Mouse (Mus musculus) MEL (cell line): ENCODE results near the gene 1190005I06Rik. TPM values are rescaled to one million over a fixed set of nuclear protein-coding genes. Genes with fewer than 3 reads are reported as not detected.

Experiments
- DNase-seq: peaks from one replicate; pipeline ENCODE4 v3.0.0; 2011; ENCODE audit warnings: low read depth, low spot score
- H3K27ac ChIP-seq: 2 replicates; pipeline ENCODE4 v1.5.1; 2012; ENCODE audit warnings: low read depth, mild to moderate bottlenecking, control low read depth, low read length, moderate library complexity; ENCODE audit not compliant: control insufficient read depth
- H3K27me3 ChIP-seq, 2 experiments: fragments of 150-350 bp in 1 of 2; sonication (generic) in 1 of 2; 2 replicates each; pipeline ENCODE4 v1.6.1; 2012; ENCODE audit warnings: low read length in 2 of 2, mild to moderate bottlenecking in 2 of 2, improper control_type of control experiment in 1 of 2, moderate library complexity in 1 of 2; ENCODE audit not compliant: insufficient read depth in 2 of 2, control insufficient read depth in 1 of 2
- H3K36me3 ChIP-seq, 2 experiments: 2 replicates each; pipeline ENCODE4 v1.6.1; 2012 to 2014; ENCODE audit warnings: low read length in 2 of 2, improper control_type of control experiment in 1 of 2, inconsistent platforms in 1 of 2, mild to moderate bottlenecking in 1 of 2; ENCODE audit not compliant: insufficient read depth in 2 of 2, control insufficient read depth in 1 of 2
- H3K4me1 ChIP-seq, 2 experiments: fragments of 150-350 bp in 1 of 2; sonication (generic) in 1 of 2; 2 replicates each; pipeline ENCODE4 v1.6.1; 2012; ENCODE audit warnings: low read length in 2 of 2, improper control_type of control experiment in 1 of 2, mild to moderate bottlenecking in 1 of 2; ENCODE audit not compliant: insufficient read depth in 2 of 2, control insufficient read depth in 1 of 2
- H3K4me3 ChIP-seq, 2 experiments: fragments of 150-350 bp in 1 of 2; sonication (generic) in 1 of 2; 2 replicates each; pipeline ENCODE4 v1.5.1; 2012; ENCODE audit warnings: low read depth in 2 of 2, low read length in 2 of 2, mild to moderate bottlenecking in 2 of 2, moderate library complexity in 2 of 2, control low read depth in 1 of 2, improper control_type of control experiment in 1 of 2; ENCODE audit not compliant: control insufficient read depth in 1 of 2, insufficient read depth in 1 of 2
- H3K79me2 ChIP-seq: 2 replicates; pipeline ENCODE4 v1.6.1; 2012; ENCODE audit warnings: mild to moderate bottlenecking, low read length, moderate library complexity; ENCODE audit not compliant: control insufficient read depth, poor library complexity, insufficient read depth
- H3K9ac ChIP-seq: 2 replicates; pipeline ENCODE4 v1.6.1; 2012; ENCODE audit warnings: low read depth, mild to moderate bottlenecking, control low read depth, low read length, moderate library complexity; ENCODE audit not compliant: control insufficient read depth, poor library complexity, severe bottlenecking
- H3K9me3 ChIP-seq: fragments of 150-350 bp; sonication (generic); replicated peaks from 2 replicates; pipeline ENCODE4 v1.6.1; 2012; ENCODE audit warnings: mild to moderate bottlenecking, low read length, improper control_type of control experiment, moderate library complexity; ENCODE audit not compliant: insufficient read depth
- BHLHE40 ChIP-seq: IDR thresholded peaks from 2 replicates; pipeline ENCODE4 v1.6.1; 2012; ENCODE audit warnings: low read depth, mild to moderate bottlenecking, inconsistent platforms, low read length, improper control_type of control experiment, borderline replicate concordance
- CHD2 ChIP-seq: IDR thresholded peaks from 2 replicates; pipeline ENCODE4 v1.6.1; 2011; ENCODE audit warnings: low read length, improper control_type of control experiment
- CTCF ChIP-seq, 3 experiments: IDR thresholded peaks in 2 of 3; conservative IDR thresholded peaks in 1 of 3; 2 replicates each; pipeline ENCODE4 v1.5.1; 2011 to 2012; ENCODE audit warnings: low read length in 3 of 3, low read depth in 2 of 3, mild to moderate bottlenecking in 2 of 3, improper control_type of control experiment in 1 of 3, inconsistent platforms in 1 of 3, mixed read lengths in 1 of 3, moderate library complexity in 1 of 3; ENCODE audit not compliant: control insufficient read depth in 1 of 3, insufficient read depth in 1 of 3, poor library complexity in 1 of 3, severe bottlenecking in 1 of 3
- ELF1 ChIP-seq: IDR thresholded peaks from 2 replicates; pipeline ENCODE4 v1.6.1; 2014; ENCODE audit warnings: low read depth, mild to moderate bottlenecking, inconsistent platforms, low read length, improper control_type of control experiment, moderate library complexity
- ETS1 ChIP-seq: IDR thresholded peaks from 2 replicates; pipeline ENCODE4 v1.6.1; 2012; ENCODE audit warnings: low read depth, mild to moderate bottlenecking, inconsistent platforms, low read length, improper control_type of control experiment, moderate library complexity
- GATA1 ChIP-seq: IDR thresholded peaks from 2 replicates; pipeline ENCODE4 v1.6.1; 2011; ENCODE audit warnings: low read depth, low read length, improper control_type of control experiment
- HCFC1 ChIP-seq: IDR thresholded peaks from 2 replicates; pipeline ENCODE4 v1.6.1; 2012; ENCODE audit warnings: low read depth, mild to moderate bottlenecking, inconsistent platforms, low read length, improper control_type of control experiment, moderate library complexity
- KAT2A ChIP-seq: conservative IDR thresholded peaks from 2 replicates; pipeline ENCODE4 v1.6.1; 2012; ENCODE audit warnings: low read depth, low read length, improper control_type of control experiment, inconsistent platforms
- MAX ChIP-seq: IDR thresholded peaks from 2 replicates; pipeline ENCODE4 v1.6.1; 2011; ENCODE audit warnings: low read length, improper control_type of control experiment
- MEF2A ChIP-seq: IDR thresholded peaks from 2 replicates; pipeline ENCODE4 v1.6.1; 2014; ENCODE audit warnings: low read depth, mild to moderate bottlenecking, inconsistent platforms, low read length, improper control_type of control experiment; ENCODE audit not compliant: poor library complexity, insufficient replicate concordance, severe bottlenecking; ENCODE audit errors: extremely low read depth
- MYB ChIP-seq: IDR thresholded peaks from 2 replicates; pipeline ENCODE4 v1.6.1; 2011; ENCODE audit warnings: mild to moderate bottlenecking, low read depth, low read length, improper control_type of control experiment
- MYC ChIP-seq: IDR thresholded peaks from 2 replicates; pipeline ENCODE4 v1.6.1; 2011; ENCODE audit warnings: low read depth, mild to moderate bottlenecking, low read length, improper control_type of control experiment, moderate library complexity
- NELFE ChIP-seq: IDR thresholded peaks from 2 replicates; pipeline ENCODE4 v1.6.1; 2011; ENCODE audit warnings: low read depth, low read length, improper control_type of control experiment
- POLR2A ChIP-seq, 2 experiments: IDR thresholded peaks; 2 replicates each; pipeline ENCODE4 v1.6.1; 2011 to 2012; ENCODE audit warnings: low read length in 2 of 2, mild to moderate bottlenecking in 2 of 2, control low read depth in 1 of 2, improper control_type of control experiment in 1 of 2, low read depth in 1 of 2, moderate library complexity in 1 of 2; ENCODE audit not compliant: control insufficient read depth in 1 of 2, insufficient read depth in 1 of 2, poor library complexity in 1 of 2
- POLR2AphosphoS2 ChIP-seq: IDR thresholded peaks from 2 replicates; pipeline ENCODE4 v1.6.1; 2011; ENCODE audit warnings: low read length, improper control_type of control experiment
- TAL1 ChIP-seq: IDR thresholded peaks from 2 replicates; pipeline ENCODE4 v1.6.1; 2012; ENCODE audit warnings: mild to moderate bottlenecking, inconsistent platforms, low read length, moderate library complexity, mixed read lengths
- TCF12 ChIP-seq: IDR thresholded peaks from 2 replicates; pipeline ENCODE4 v1.6.1; 2014; ENCODE audit warnings: low read depth, mild to moderate bottlenecking, inconsistent platforms, low read length, improper control_type of control experiment, moderate library complexity
- USF1 ChIP-seq: IDR thresholded peaks from 2 replicates; pipeline ENCODE4 v1.6.1; 2014; ENCODE audit warnings: low read depth, mild to moderate bottlenecking, inconsistent platforms, low read length, improper control_type of control experiment, moderate library complexity
- USF2 ChIP-seq, 2 experiments: IDR thresholded peaks; 2 replicates each; pipeline ENCODE4 v1.6.1; 2011 to 2012; ENCODE audit warnings: improper control_type of control experiment in 2 of 2, low read length in 2 of 2, borderline replicate concordance in 1 of 2, inconsistent platforms in 1 of 2, low read depth in 1 of 2, mild to moderate bottlenecking in 1 of 2; ENCODE audit not compliant: insufficient read depth in 1 of 2
- ZKSCAN1 ChIP-seq: IDR thresholded peaks from 2 replicates; pipeline ENCODE4 v1.6.1; 2012; ENCODE audit warnings: low read depth, mild to moderate bottlenecking, inconsistent platforms, low read length, improper control_type of control experiment, moderate library complexity
- ZMIZ1 ChIP-seq: IDR thresholded peaks from 2 replicates; pipeline ENCODE4 v1.6.1; 2012; ENCODE audit warnings: low read depth, mild to moderate bottlenecking, inconsistent platforms, low read length, improper control_type of control experiment, moderate library complexity
- polyA plus RNA-seq, 2 experiments: library from polyadenylated mRNA; stranded (reverse) in 1 of 2; unstranded in 1 of 2; fragments of >175 nt in 1 of 2; fragments of >200 nt in 1 of 2; gene quantifications; 2 replicates each; pipeline versions ENCODE4 v1.2.1 to v1.2.4; 2012; ENCODE audit warnings: low replicate concordance in 2 of 2, low read depth in 1 of 2; ENCODE audit not compliant: insufficient read length in 2 of 2, insufficient read depth in 1 of 2, missing spikeins in 1 of 2
- total RNA-seq: library from RNA; depleted of rRNA; stranded (reverse); fragments of 300-350 nt; gene quantifications from 2 replicates; pipeline ENCODE4 v1.2.3, GENCODE M21; 2012

1190005I06Rik gene
- total and polyA plus RNA-seq, 3 experiments = 2.1 to 2.3 TPM; not detected in 1

DNA sequence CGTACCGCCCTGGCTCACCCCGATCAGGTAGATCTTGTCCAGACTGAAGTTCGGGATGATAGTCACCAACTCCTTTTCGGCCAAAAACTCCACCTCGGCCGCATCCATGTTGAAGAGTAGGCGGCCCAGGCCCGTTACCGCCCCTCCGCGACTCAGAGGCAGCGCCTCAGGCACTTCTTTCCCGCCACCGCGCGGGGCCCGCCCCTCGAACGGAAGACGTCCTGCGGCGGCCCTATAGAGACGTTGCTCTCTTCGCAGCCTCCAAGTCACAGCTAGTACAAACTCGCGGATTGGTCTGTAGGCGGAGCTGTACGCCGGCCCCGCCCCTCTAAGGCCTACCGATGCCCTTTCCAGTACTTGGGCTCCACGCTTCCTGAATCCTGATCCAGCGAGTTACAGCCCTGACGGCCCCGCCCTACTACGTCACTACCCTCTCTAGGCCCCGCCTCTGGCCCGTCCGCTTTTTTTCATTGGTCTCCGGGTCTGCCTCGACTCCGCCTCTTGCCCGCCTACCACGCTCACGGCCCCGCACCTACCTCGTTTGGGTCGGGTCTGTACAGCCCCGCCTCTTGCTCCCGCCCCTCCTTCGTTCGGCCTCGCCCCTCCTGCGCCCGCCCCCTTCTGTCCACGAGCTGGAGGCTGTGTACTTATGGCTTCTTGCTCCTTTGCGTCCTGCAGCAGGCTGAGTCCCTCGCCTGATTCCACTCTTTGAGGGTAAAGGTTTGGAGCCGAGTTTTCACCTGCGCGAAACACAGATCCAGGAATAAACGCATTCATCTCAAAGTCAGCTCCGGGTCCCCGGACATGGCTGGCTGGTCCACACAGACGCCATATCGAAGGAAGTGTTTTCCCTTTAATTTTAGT, 58.3 kb downstream of the 1190005I06Rik start, which contains the start of gene Gins2 (continued):
- TF ChIP-seq POLR2AphosphoS2 = no peak; the same call in 1 of the 2 replicates
- TF ChIP-seq BHLHE40 = no peak

DNA sequence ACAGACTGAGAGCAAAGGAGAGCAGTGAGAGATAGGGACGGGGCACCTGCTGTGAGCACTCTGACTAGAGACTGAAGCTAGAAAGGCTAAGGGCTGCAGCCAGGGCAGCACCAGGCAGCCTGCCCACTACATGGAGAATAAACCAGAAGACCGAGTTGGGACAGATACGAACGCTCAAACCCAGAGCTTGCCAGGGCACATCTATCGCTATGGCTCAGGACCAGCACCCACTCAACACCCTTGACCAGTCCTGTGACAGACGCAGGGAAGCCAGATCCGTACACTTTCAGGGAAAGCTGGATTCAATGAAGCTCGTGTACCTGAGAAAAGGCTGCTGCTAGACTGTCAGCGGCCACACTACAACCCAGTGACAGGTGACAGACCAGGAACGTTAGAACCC, 61.9 kb downstream of the 1190005I06Rik start:
- Histone ChIP-seq H3K4me1 (peaks cover 3 to 10% of the 10 kb centered on the region in 2 experiments; a peak in 3 of 4 replicates), H3K27ac (no peak overlapping the region), H3K4me3 (no peak overlapping the region), H3K9ac (no peak overlapping the region), H3K79me2 (peaks cover 10% of the 10 kb centered on the region), H3K27me3 (no peaks in the 10 kb centered on the region), H3K36me3 (peaks cover 0 to 6% of the 10 kb centered on the region in 2 experiments; a peak in 1 of 4 replicates), H3K9me3 (no peaks in the 10 kb centered on the region)
- TF ChIP-seq ZKSCAN1 = no peak
- TF ChIP-seq POLR2A (IDR thresholded peaks at IDR 0.05; ENCODE audit: control insufficient read depth in 1 of 2, insufficient read depth in 1 of 2, low read depth in 1 of 2, low read length in 2 of 2, poor library complexity in 1 of 2) = no peak
- TF ChIP-seq MEF2A = no peak
- TF ChIP-seq CHD2 = no peak
- no peak for TF ChIP-seq MYC
- no peak for TF ChIP-seq ELF1
- TF ChIP-seq ETS1 = no peak
- TF ChIP-seq USF2 (IDR thresholded peaks at IDR 0.05; ENCODE audit: borderline replicate concordance in 1 of 2, insufficient read depth in 1 of 2, low read depth in 1 of 2, low read length in 2 of 2) = no peak
- no peak for TF ChIP-seq TAL1
- no peak for TF ChIP-seq CTCF (IDR thresholded peaks at IDR 0.05 in 2 of 3, conservative IDR thresholded peaks at IDR 0.05 in 1 of 3; ENCODE audit: control insufficient read depth in 1 of 3, insufficient read depth in 1 of 3, low read depth in 2 of 3, low read length in 3 of 3, poor library complexity in 1 of 3, severe bottlenecking in 1 of 3)
- TF ChIP-seq KAT2A = no peak
- no peak for TF ChIP-seq NELFE
- TF ChIP-seq MYB = no peak
- TF ChIP-seq GATA1 = no peak
- no peak for TF ChIP-seq BHLHE40
- no peak for TF ChIP-seq HCFC1
- no peak for TF ChIP-seq MAX
- TF ChIP-seq TCF12 = no peak
- no peak for TF ChIP-seq ZMIZ1
- no peak for TF ChIP-seq USF1
- no peak for DNase-seq
